Mouse (Mus musculus) liver (tissue): ENCODE results near the gene Islr2.

Experiments
- DNase-seq: peaks from one replicate; pipeline ENCODE4 v3.0.0-alpha.2; 2020; ENCODE audit warnings: mixed read lengths

The Islr2 gene

GRCm38 (mm10) chr9:58150733-58151361 is 53.3 kb downstream of the Islr2 start:
- DNase-seq, result no peak

- no peak for DNase-seq
Measured at GRCm38 (mm10) chr9:58148806-58149205, 55.3 kb downstream of the Islr2 start.
